Mouse (Mus musculus) CD4-positive helper T cell, adult 2 months (primary cell): ENCODE measurements around the gene Terb1.

ENCODE experiments used
- DNase-seq: peaks from one replicate; pipeline ENCODE4 v3.0.0-alpha.2; 2012; ENCODE audit warnings: low read depth, missing footprints, low spot score

Terb1 gene

GRCm38 (mm10) chr8:104452177-104452576 is 57.5 kb downstream of the Terb1 start:
- DNase-seq = no peak

- DNase-seq = no peak
Observed at GRCm38 (mm10) chr8:104448796-104449195, 60.9 kb downstream of the Terb1 start.

- DNase-seq = no peak
Observed at GRCm38 (mm10) chr8:104446016-104446415, 63.7 kb downstream of the Terb1 start.

- DNase-seq = no peak
Observed at GRCm38 (mm10) chr8:104445248-104445647, 64.5 kb downstream of the Terb1 start.

- no peak for DNase-seq
Observed at GRCm38 (mm10) chr8:104443125-104443679, 66.5 kb downstream of the Terb1 start.

DNA sequence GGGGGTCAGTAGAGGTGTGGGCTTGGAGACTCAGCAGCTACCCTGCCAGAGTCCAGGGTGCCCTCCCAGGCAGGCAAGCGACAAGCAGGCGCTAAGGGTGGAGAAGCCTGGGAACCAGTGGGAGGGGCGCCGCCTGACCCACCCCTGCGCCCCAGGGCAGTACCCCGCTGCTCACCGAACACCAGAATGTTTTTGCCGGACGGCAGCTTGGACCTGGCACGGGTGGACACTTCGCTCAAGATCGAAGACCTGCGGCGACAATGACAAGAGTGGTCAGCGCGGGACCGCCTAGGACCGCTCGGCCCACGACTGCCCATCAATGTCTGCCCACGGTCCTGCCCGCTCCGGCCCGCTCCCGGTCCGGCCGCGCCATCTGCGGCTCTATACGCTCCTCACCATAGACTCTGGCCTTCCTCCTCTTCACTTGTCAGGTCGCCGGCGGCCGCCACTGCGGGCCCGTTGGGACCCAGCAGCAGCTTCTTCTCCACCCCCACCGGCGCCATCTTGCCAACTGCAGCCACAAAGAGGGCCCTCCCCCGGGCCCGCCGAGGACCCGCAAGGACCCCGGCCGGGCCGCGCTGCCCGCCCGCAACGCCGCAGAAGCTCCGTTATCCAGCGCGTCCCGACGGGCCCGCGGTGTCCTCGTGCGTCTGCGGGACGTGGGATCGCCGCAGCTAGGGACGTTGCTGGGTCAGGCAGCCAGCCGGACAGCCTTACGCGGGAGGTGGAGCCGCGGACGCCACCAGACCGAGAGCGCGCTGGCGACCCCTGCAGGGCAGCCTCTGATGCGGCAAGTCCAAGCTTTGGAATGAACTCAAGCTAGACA is 67.2 kb downstream of the Terb1 start, which contains the start of gene Dync1li2:
Gene Dync1li2, minus strand, starts transcription at position 749 of the 826 bp plus-strand sequence.
- DNase-seq = peak; percentile 93

- no peak for DNase-seq
Observed at GRCm38 (mm10) chr8:104441613-104442012, 68.1 kb downstream of the Terb1 start.

DNA sequence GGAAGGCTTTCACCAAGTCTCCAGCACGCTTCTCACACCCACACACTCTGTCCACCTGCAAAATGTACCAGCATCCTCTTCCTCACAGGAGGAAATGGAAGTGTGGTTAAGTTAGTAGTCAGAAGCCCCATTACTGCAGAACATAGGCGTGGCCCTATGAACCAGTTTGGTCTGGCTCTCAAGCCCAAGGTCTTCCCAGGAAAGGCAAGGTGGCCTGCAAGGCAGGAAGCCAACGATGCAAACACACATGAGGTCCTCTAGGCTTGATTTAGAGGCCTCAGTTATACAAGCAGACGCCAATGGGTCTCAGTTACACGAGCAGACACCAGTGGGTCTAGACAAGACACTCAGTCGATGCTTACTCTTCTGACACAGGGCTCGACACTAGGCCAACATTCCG is 70.2 kb downstream of the Terb1 start:
- DNase-seq = peak; percentile 9

DNA sequence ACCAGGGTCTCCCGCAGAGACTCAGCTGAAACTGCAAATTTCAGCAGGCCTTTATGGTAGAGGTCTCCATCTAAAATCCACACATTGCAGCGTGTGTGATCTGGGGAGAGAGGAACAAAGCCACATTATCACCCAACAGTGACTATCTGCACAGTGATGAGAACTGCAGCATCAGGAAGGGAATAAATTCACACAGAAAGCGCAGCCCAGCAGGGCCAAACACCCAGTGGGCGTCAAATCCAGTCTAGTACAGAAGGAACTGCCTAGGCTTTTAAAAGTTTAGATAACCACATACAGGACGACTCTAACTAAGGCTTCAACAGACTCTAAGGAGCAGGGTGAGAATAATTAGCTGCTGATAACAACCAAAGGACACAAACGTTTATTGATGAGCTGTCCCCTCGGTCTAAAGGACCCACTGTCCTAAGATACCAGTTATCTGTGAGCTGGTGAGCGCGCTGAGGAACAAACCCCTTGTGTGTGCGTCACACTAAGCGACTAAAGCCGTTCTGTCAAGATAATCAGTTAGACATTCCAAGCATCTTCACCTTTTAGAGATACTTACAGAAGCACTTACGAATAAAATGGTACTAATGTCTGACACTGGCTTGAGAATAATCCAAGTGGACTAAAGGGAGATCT is 72.1 kb downstream of the Terb1 start:
- no peak for DNase-seq

DNA sequence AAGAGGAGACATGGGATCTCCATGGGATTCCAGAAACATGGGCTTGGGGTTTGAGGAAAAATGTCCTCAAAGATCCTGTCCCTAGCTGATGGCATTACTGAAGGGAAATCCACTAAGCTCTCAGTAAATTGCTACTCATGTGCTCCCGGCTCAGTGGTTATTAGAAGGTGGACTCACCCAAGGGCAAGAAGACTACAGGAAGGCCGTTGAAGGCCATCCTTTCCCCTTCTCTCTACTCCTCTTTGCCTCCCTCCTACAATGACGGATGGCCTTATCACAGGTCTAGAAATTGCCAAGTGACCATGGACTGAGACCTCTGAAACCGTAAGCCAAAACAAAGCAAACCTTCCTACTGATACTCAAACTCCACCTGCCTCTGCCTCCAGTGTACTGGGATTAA is 73.1 kb downstream of the Terb1 start:
- DNase-seq = no peak

- peak; percentile 88 for DNase-seq
Observed at GRCm38 (mm10) chr8:104436038-104436437, 73.7 kb downstream of the Terb1 start.

DNA sequence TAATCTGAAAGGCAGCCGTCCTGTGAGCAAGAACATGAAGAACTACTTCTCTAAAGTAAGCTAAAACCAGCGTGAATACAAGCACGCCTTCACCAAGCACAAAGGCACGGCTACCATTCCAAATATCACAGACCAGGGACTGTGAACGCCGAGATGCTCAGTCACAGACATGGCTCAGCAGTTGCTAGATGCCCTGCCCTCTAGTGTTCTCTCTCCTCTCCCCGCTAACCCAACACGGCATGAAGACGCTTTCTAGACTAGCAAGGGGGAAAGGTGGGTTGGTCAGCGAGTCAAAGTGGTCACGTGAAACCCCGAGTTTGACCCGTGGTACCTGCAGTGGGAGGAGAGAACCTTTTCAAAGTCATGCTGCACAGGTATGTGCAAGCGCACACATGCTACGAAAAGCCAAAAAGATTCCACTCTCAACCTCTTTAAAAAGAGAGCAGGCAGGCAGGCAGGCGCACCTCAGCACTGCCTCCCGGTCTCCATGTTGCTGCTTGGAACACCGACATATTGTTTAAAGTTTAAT is 74.8 kb downstream of the Terb1 start:
- no peak for DNase-seq

DNA sequence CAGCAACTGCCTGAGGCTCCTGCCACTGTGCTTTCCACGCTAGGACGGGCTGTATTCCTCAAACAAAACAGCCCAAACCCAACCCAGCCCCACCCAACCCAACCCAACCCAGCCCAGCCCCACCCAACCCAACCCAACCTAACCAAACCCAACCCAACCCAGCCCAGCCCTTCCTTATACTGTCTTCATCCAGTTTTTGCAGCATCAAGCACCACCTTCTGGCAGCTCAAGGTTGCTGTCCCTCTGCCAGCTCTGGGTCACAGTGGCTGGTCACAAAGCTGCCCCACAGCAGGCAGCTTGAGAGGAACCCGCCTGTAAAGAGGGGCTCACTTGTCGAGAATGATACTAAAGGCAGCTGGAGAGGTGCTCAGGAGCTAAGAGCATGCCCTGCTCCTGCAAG is 75.4 kb downstream of the Terb1 start:
- DNase-seq = peak; percentile 24

DNA sequence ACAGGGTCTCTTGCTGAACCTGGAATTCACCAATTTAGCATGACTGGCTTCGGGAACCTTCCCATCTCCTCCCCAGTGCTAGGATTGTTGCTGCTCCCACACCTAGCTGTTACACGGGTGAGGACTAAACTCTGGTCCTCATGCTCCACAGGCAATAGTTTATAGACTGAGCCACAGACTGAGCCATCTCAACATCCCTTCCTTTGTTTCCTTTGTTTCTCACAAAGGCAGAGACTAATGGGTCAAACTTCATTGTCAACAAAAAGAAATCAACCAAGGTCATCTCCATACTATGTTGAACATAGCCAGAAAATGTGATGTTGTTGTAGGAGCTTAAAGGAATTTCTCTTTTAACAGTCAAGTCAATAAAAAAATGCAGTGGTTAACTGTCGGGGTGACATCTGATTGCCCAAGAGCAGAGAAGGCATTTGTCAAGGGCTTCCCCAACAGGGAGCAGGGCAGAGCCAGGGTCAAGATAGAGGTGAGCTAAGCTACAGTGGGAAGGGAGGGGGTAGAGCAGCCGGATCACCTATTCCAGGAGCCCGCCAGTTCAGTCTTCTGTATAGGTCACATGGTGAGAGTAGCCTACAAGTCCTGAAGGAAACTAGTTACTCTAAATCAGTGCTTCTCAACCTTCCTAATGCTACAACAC is 76.4 kb downstream of the Terb1 start:
- DNase-seq = no peak

- DNase-seq = no peak
Observed at GRCm38 (mm10) chr8:104432656-104433055, 77.1 kb downstream of the Terb1 start.

GRCm38 (mm10) chr8:104430230-104430629 is 79.5 kb downstream of the Terb1 start:
- no peak for DNase-seq

GRCm38 (mm10) chr8:104427703-104428102 is 82.0 kb downstream of the Terb1 start:
- DNase-seq = no peak

DNA sequence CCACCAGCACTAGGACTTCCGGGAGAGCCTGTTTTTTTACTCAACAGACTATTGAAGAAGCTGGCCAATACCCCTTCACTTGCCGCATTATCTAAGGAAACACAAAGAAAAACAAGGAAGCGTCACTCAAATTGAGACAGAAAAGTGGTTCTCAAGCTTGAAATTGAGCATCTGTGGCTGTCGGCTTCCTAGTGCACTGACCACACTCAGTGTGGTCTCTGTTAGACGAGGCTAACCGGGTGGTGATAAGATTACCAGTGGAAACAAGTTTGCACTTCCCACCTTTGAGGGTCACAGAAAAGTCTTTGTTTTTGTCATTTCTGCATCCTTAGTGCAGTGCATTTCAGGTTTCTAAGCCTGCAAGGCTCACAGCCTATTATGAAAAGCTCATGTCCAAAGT is 87.4 kb downstream of the Terb1 start:
- DNase-seq = no peak

- DNase-seq = peak; percentile 17
Observed at GRCm38 (mm10) chr8:104416022-104416421, 93.7 kb downstream of the Terb1 start.

- no peak for DNase-seq
Observed at GRCm38 (mm10) chr8:104414204-104414603, 95.5 kb downstream of the Terb1 start.

GRCm38 (mm10) chr8:104413770-104414169 is 95.9 kb downstream of the Terb1 start:
- DNase-seq = no peak
